Mouse (Mus musculus) embryonic facial prominence, embryonic 15.5 days (tissue): ENCODE data around the gene Olfr1211. TPM values are rescaled to one million over a fixed set of nuclear protein-coding genes. Genes with fewer than 3 reads are reported as not detected.

Source experiments
- ATAC-seq: fragments of 200-750 bp; cut with Nextera tagmentation; 2 replicates; pipeline ENCODE4 v1.8.0; 2017; ENCODE audit warnings: low read depth, moderate TSS enrichment; ENCODE audit not compliant: insufficient number of reproducible peaks, low FRiP score, low TSS enrichment
- H3K27ac ChIP-seq: fragments of 300-500 bp; sonication (generic); replicated peaks from 2 replicates; pipeline ENCODE4 v1.5.1; 2015; ENCODE audit warnings: mild to moderate bottlenecking, inconsistent platforms
- H3K27me3 ChIP-seq: fragments of 300-500 bp; sonication (generic); 2 replicates; pipeline ENCODE4 v1.6.1; 2015; ENCODE audit warnings: inconsistent platforms
- H3K36me3 ChIP-seq: fragments of 300-500 bp; sonication (generic); 2 replicates; pipeline ENCODE4 v1.6.1; 2015; ENCODE audit warnings: mild to moderate bottlenecking, inconsistent platforms
- H3K4me1 ChIP-seq: fragments of 300-500 bp; sonication (generic); 2 replicates; pipeline ENCODE4 v1.6.1; 2015; ENCODE audit warnings: inconsistent platforms
- H3K4me2 ChIP-seq: fragments of 300-500 bp; sonication (generic); replicated peaks from 2 replicates; pipeline ENCODE4 v1.6.1; 2015; ENCODE audit warnings: mild to moderate bottlenecking, inconsistent platforms
- H3K4me3 ChIP-seq: fragments of 300-500 bp; sonication (generic); replicated peaks from 2 replicates; pipeline ENCODE4 v1.5.1; 2015; ENCODE audit warnings: mild to moderate bottlenecking, inconsistent platforms
- H3K9ac ChIP-seq: fragments of 300-500 bp; sonication (generic); 2 replicates; pipeline ENCODE4 v1.6.1; 2015; ENCODE audit warnings: inconsistent platforms
- H3K9me3 ChIP-seq: fragments of 300-500 bp; sonication (generic); replicated peaks from 2 replicates; pipeline ENCODE4 v1.6.1; 2016; ENCODE audit warnings: inconsistent platforms
- WGBS: fragments of 180-500 bp; shearing (Covaris S2); methylation state at CpG from one replicate; pipeline ENCODE4 v1.1.7; 2015; 5-methylcytosine and 5-hydroxymethylcytosine counted together
- polyA plus RNA-seq: library from polyadenylated mRNA; unstranded; fragments of >200 nt; fragmentation: Nextera tagmentation; extraction: Ambion mirVana; gene quantifications from 2 replicates; pipeline ENCODE4 v1.2.1, GENCODE M21; 2015

Olfr1211 gene
- polyA plus RNA-seq, result not detected in 2 replicates

- H3K9me3 ChIP-seq, result no peaks in the 10 kb centered on the region
- 90% methylated on average over 1 of the region's 1 CpGs for WGBS
- H3K27ac ChIP-seq, result no peak within 1 kb of the TSS
- H3K9ac ChIP-seq, result no peak within 1 kb of the TSS
- H3K4me3 ChIP-seq, result no peak within 1 kb of the TSS
- no peak within 1 kb of the TSS for H3K4me2 ChIP-seq
- H3K36me3 ChIP-seq, result no peaks in the 10 kb centered on the region
- ATAC-seq, result no peak
- no peaks in the 10 kb centered on the region for H3K27me3 ChIP-seq
- H3K4me1 ChIP-seq, result no peaks in the 10 kb centered on the region
These were observed at the start of gene Olfr1211 for GRCm38 (mm10) chr2:88938011-88938410. Gene Olfr1211, minus strand, starts transcription at chr2:88938111.

GRCm38 (mm10) chr2:88980181-88980580 lies 42.3 kb upstream of the Olfr1211 start, which contains the start of gene Gm13762:
Gene Gm13762, minus strand, starts transcription at chr2:88980281.
- no peak for ATAC-seq

GRCm38 (mm10) chr2:88953669-88954068 lies 15.8 kb upstream of the Olfr1211 start, which contains the start of gene Olfr1212:
Gene Olfr1212, plus strand, starts transcription at chr2:88953969.
- no peaks in the 10 kb centered on the region for H3K27me3 ChIP-seq
- H3K4me1 ChIP-seq, result no peaks in the 10 kb centered on the region
- H3K4me2 ChIP-seq, result no peak within 1 kb of the TSS
- no peak within 1 kb of the TSS for H3K27ac ChIP-seq
- no peaks in the 10 kb centered on the region for H3K36me3 ChIP-seq
- no peak within 1 kb of the TSS for H3K4me3 ChIP-seq
- no peaks in the 10 kb centered on the region for H3K9me3 ChIP-seq
- ATAC-seq, result no peak
- H3K9ac ChIP-seq, result no peak within 1 kb of the TSS

More at GRCm38 (mm10) chr2:88980181-88980580, 42.3 kb upstream of the Olfr1211 start, which contains the start of gene Gm13762:
- no peak within 1 kb of the TSS for H3K4me2 ChIP-seq
- H3K36me3 ChIP-seq, result no peaks in the 10 kb centered on the region
- H3K9me3 ChIP-seq, result no peaks in the 10 kb centered on the region
- no peak within 1 kb of the TSS for H3K4me3 ChIP-seq
- no peak within 1 kb of the TSS for H3K27ac ChIP-seq
- no peaks in the 10 kb centered on the region for H3K27me3 ChIP-seq
- H3K4me1 ChIP-seq, result no peaks in the 10 kb centered on the region
- H3K9ac ChIP-seq, result no peak within 1 kb of the TSS
- WGBS, result 73% methylated on average over 1 of the region's 1 CpGs

- Histone ChIP-seq H3K27me3 (no peaks in the 10 kb centered on the region), H3K4me3 (no peak within 1 kb of the TSS), H3K4me2 (no peak within 1 kb of the TSS), H3K4me1 (no peaks in the 10 kb centered on the region), H3K9me3 (no peaks in the 10 kb centered on the region), H3K9ac (no peak within 1 kb of the TSS), H3K27ac (no peak within 1 kb of the TSS), H3K36me3 (no peaks in the 10 kb centered on the region)
- 82% methylated on average over 3 of the region's 3 CpGs for WGBS
- no peak for ATAC-seq
These were observed 22.9 kb downstream of the Olfr1211 start, which contains the start of gene Olfr1209 for GRCm38 (mm10) chr2:88915057-88915456. Gene Olfr1209, minus strand, starts transcription at chr2:88915157.

GRCm38 (mm10) chr2:88902211-88902610 lies 35.7 kb downstream of the Olfr1211 start, which contains the start of gene Olfr1208:
Gene Olfr1208, minus strand, starts transcription at chr2:88902311.
- no peak for ATAC-seq

More at GRCm38 (mm10) chr2:88902211-88902610, 35.7 kb downstream of the Olfr1211 start, which contains the start of gene Olfr1208:
- Histone ChIP-seq H3K36me3 (no peaks in the 10 kb centered on the region), H3K9me3 (no peaks in the 10 kb centered on the region), H3K27ac (no peak within 1 kb of the TSS), H3K4me2 (no peak within 1 kb of the TSS), H3K4me1 (no peaks in the 10 kb centered on the region), H3K27me3 (no peaks in the 10 kb centered on the region), H3K9ac (no peak within 1 kb of the TSS), H3K4me3 (no peak within 1 kb of the TSS)

Other genes starting within 250 kb of the Olfr1211 start
- not detected in 2 replicates for gene Olfr1195, start 248.9 kb downstream of the Olfr1211 start, polyA plus RNA-seq
- not detected in 2 replicates for gene Olfr1196, start 233.5 kb downstream of the Olfr1211 start, polyA plus RNA-seq
- not detected in 2 replicates for gene Olfr1197, start 205.7 kb downstream of the Olfr1211 start, polyA plus RNA-seq
- gene Olfr1198, start 186.7 kb downstream of the Olfr1211 start, polyA plus RNA-seq, result 0.18 TPM in 1 of 2 replicates, not detected in the other
- not detected in 2 replicates for gene Olfr1199, start 177.6 kb downstream of the Olfr1211 start, polyA plus RNA-seq
- gene Olfr1200, start 167.6 kb downstream of the Olfr1211 start, polyA plus RNA-seq, result not detected in 2 replicates
- gene Olfr1201, start 145.1 kb downstream of the Olfr1211 start, polyA plus RNA-seq, result not detected in 2 replicates
- not detected in 2 replicates for gene Olfr1202, start 123.6 kb downstream of the Olfr1211 start, polyA plus RNA-seq
- gene Olfr1205, start 108.4 kb downstream of the Olfr1211 start, polyA plus RNA-seq, result not detected in 2 replicates
- gene Olfr1204, start 88.8 kb downstream of the Olfr1211 start, polyA plus RNA-seq, result not detected in 2 replicates
- gene Olfr1206, start 74.9 kb downstream of the Olfr1211 start, polyA plus RNA-seq, result not detected in 2 replicates
- gene Olfr1208, start 35.8 kb downstream of the Olfr1211 start, polyA plus RNA-seq, result 0.11 TPM in 1 of 2 replicates, not detected in the other
- gene Olfr1209, start 23.0 kb downstream of the Olfr1211 start, polyA plus RNA-seq, result not detected in 2 replicates
- not detected in 2 replicates for gene Olfr1212, start 15.9 kb upstream of the Olfr1211 start, polyA plus RNA-seq
- 0.09 TPM in 1 of 2 replicates, not detected in the other for gene Gm13762, start 42.2 kb upstream of the Olfr1211 start, polyA plus RNA-seq
- gene Olfr1214, start 54.5 kb upstream of the Olfr1211 start, polyA plus RNA-seq, result not detected in 2 replicates
- not detected in 2 replicates for gene Olfr1215, start 68.9 kb upstream of the Olfr1211 start, polyA plus RNA-seq
- not detected in 2 replicates for gene Olfr1216, start 80.2 kb upstream of the Olfr1211 start, polyA plus RNA-seq
- 0.04 TPM in 1 of 2 replicates, not detected in the other for gene Olfr1217, start 94.0 kb upstream of the Olfr1211 start, polyA plus RNA-seq
- not detected in 2 replicates for gene Olfr1218, start 123.1 kb upstream of the Olfr1211 start, polyA plus RNA-seq
- gene Olfr1219, start 145.4 kb upstream of the Olfr1211 start, polyA plus RNA-seq, result not detected in 2 replicates
- not detected in 2 replicates for gene Olfr1220, start 168.7 kb upstream of the Olfr1211 start, polyA plus RNA-seq
- 0.24 TPM in 1 of 2 replicates, not detected in the other for gene Olfr1221, start 179.2 kb upstream of the Olfr1211 start, polyA plus RNA-seq
- 0.05 TPM in 1 of 2 replicates, not detected in the other for gene Olfr1222, start 194.9 kb upstream of the Olfr1211 start, polyA plus RNA-seq
- gene Olfr1223, start 213.4 kb upstream of the Olfr1211 start, polyA plus RNA-seq, result not detected in 2 replicates
- not detected in 2 replicates for gene Olfr1224-ps1, start 226.0 kb upstream of the Olfr1211 start, polyA plus RNA-seq
- not detected in 2 replicates for gene Olfr1225, start 236.6 kb upstream of the Olfr1211 start, polyA plus RNA-seq